Mouse (Mus musculus): ENCODE measurements around the gene Hnrnpm. TPM values are rescaled to one million over a fixed set of nuclear protein-coding genes. Genes with fewer than 3 reads are reported as not detected.

The Hnrnpm gene
- polyA plus RNA-seq, 1 experiment, result 220 TPM

- H3K4me3 ChIP-seq (ENCODE audit: control insufficient read depth, insufficient read depth, low read length), result no peak overlapping the region
- DNase-seq, result no peak
- peaks cover 13% of the 10 kb centered on the region; the same call in 1 of the 2 replicates for H3K4me1 ChIP-seq (replicated peaks; ENCODE audit: control insufficient read depth, insufficient read depth, low read length)
- TF ChIP-seq CTCF (IDR thresholded peaks at IDR 0.05; ENCODE audit: borderline replicate concordance, control insufficient read depth, extremely low read depth, insufficient read depth, low read length, poor library complexity) (no peak), POLR2A (IDR thresholded peaks at IDR 0.05; ENCODE audit: control insufficient read depth, extremely low read depth, insufficient read depth, low read length, poor library complexity) (no peak)
- WGBS, result 98% methylated on average over 8 of the region's 8 CpGs
- H3K27me3 ChIP-seq (ENCODE audit: control insufficient read depth, insufficient read depth, low read length), result no peaks in the 10 kb centered on the region
- no peak overlapping the region for H3K27ac ChIP-seq (ENCODE audit: control insufficient read depth, insufficient read depth, low read length)
- H3K36me3 ChIP-seq (ENCODE audit: control insufficient read depth, insufficient read depth, low read length), result peaks cover 62% of the 10 kb centered on the region
Measured at GRCm38 (mm10) chr17:33645073-33645472, 41.6 kb downstream of the Hnrnpm start.

- H3K4me1 ChIP-seq (replicated peaks; ENCODE audit: control insufficient read depth, insufficient read depth, low read length), result peaks cover 18% of the 10 kb centered on the region; the same call in 1 of the 2 replicates
- H3K27ac ChIP-seq (ENCODE audit: control insufficient read depth, insufficient read depth, low read length), result no peak overlapping the region
- no peak overlapping the region for H3K4me3 ChIP-seq (ENCODE audit: control insufficient read depth, insufficient read depth, low read length)
- peaks cover 52% of the 10 kb centered on the region for H3K36me3 ChIP-seq (ENCODE audit: control insufficient read depth, insufficient read depth, low read length)
- no peak for TF ChIP-seq POLR2A (IDR thresholded peaks at IDR 0.05; ENCODE audit: control insufficient read depth, extremely low read depth, insufficient read depth, low read length, poor library complexity)
- TF ChIP-seq CTCF (IDR thresholded peaks at IDR 0.05; ENCODE audit: borderline replicate concordance, control insufficient read depth, extremely low read depth, insufficient read depth, low read length, poor library complexity), result no peak
- no peaks in the 10 kb centered on the region for H3K27me3 ChIP-seq (ENCODE audit: control insufficient read depth, insufficient read depth, low read length)
- no peak for DNase-seq
- WGBS, result 97% methylated on average over 4 of the region's 4 CpGs
Measured at GRCm38 (mm10) chr17:33644068-33644467, 42.6 kb downstream of the Hnrnpm start.

DNA sequence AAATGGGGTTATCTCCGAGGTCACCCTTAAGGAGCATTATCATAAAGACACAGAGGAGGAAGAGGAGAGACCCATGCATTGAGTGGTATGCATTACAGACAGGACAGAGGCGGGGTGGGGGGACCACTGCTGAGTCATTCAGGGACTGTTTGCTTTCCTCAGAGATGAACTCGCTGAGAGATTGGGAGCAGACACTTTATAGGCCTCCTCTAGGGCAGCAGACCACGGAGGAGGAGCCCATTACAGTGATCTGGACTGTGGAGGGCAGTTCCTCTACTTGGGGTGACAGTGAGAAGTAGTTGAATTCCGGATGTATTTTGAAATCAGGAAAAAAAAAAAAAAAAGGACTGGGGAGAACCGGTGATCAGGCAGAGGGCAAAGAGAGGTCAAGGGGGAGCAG lies 46.9 kb downstream of the Hnrnpm start:
- Histone ChIP-seq H3K4me1 (replicated peaks; ENCODE audit: control insufficient read depth, insufficient read depth, low read length) (peaks cover 25% of the 10 kb centered on the region), H3K4me3 (ENCODE audit: control insufficient read depth, insufficient read depth, low read length) (no peak overlapping the region), H3K36me3 (ENCODE audit: control insufficient read depth, insufficient read depth, low read length) (peaks cover 12% of the 10 kb centered on the region), H3K27me3 (ENCODE audit: control insufficient read depth, insufficient read depth, low read length) (no peaks in the 10 kb centered on the region), H3K27ac (ENCODE audit: control insufficient read depth, insufficient read depth, low read length) (no peak overlapping the region)
- TF ChIP-seq POLR2A (IDR thresholded peaks at IDR 0.05; ENCODE audit: control insufficient read depth, extremely low read depth, insufficient read depth, low read length, poor library complexity), result no peak
- TF ChIP-seq CTCF (IDR thresholded peaks at IDR 0.05; ENCODE audit: borderline replicate concordance, control insufficient read depth, extremely low read depth, insufficient read depth, low read length, poor library complexity), result no peak
- no peak for DNase-seq
- WGBS, result 49% methylated on average over 6 of the region's 6 CpGs

- 38% methylated on average over 4 of the region's 4 CpGs for WGBS
- no peak for DNase-seq
- H3K4me1 ChIP-seq (replicated peaks; ENCODE audit: control insufficient read depth, insufficient read depth, low read length), result peaks cover 25% of the 10 kb centered on the region
- H3K36me3 ChIP-seq (ENCODE audit: control insufficient read depth, insufficient read depth, low read length), result no peaks in the 10 kb centered on the region
- TF ChIP-seq CTCF (IDR thresholded peaks at IDR 0.05; ENCODE audit: borderline replicate concordance, control insufficient read depth, extremely low read depth, insufficient read depth, low read length, poor library complexity) (no peak), POLR2A (IDR thresholded peaks at IDR 0.05; ENCODE audit: control insufficient read depth, extremely low read depth, insufficient read depth, low read length, poor library complexity) (no peak)
- H3K27me3 ChIP-seq (ENCODE audit: control insufficient read depth, insufficient read depth, low read length), result no peaks in the 10 kb centered on the region
- no peak within 1 kb of the TSS for H3K4me3 ChIP-seq (ENCODE audit: control insufficient read depth, insufficient read depth, low read length)
- H3K27ac ChIP-seq (ENCODE audit: control insufficient read depth, insufficient read depth, low read length), result no peak within 1 kb of the TSS
Measured at GRCm38 (mm10) chr17:33637516-33638276, 49.0 kb downstream of the Hnrnpm start, which contains the start of gene Pram1. Gene Pram1, plus strand, starts transcription at chr17:33638056.

- H3K4me3 ChIP-seq (ENCODE audit: control insufficient read depth, insufficient read depth, low read length), result no peak overlapping the region
- 95% methylated on average over 2 of the region's 2 CpGs for WGBS
- no peaks in the 10 kb centered on the region for H3K27me3 ChIP-seq (ENCODE audit: control insufficient read depth, insufficient read depth, low read length)
- peaks cover 25% of the 10 kb centered on the region for H3K4me1 ChIP-seq (replicated peaks; ENCODE audit: control insufficient read depth, insufficient read depth, low read length)
- DNase-seq, result no peak
- no peaks in the 10 kb centered on the region for H3K36me3 ChIP-seq (ENCODE audit: control insufficient read depth, insufficient read depth, low read length)
- no peak overlapping the region for H3K27ac ChIP-seq (ENCODE audit: control insufficient read depth, insufficient read depth, low read length)
- TF ChIP-seq POLR2A (IDR thresholded peaks at IDR 0.05; ENCODE audit: control insufficient read depth, extremely low read depth, insufficient read depth, low read length, poor library complexity), result no peak
- TF ChIP-seq CTCF (IDR thresholded peaks at IDR 0.05; ENCODE audit: borderline replicate concordance, control insufficient read depth, extremely low read depth, insufficient read depth, low read length, poor library complexity), result no peak
Measured at GRCm38 (mm10) chr17:33637038-33637437, 49.6 kb downstream of the Hnrnpm start.

DNA sequence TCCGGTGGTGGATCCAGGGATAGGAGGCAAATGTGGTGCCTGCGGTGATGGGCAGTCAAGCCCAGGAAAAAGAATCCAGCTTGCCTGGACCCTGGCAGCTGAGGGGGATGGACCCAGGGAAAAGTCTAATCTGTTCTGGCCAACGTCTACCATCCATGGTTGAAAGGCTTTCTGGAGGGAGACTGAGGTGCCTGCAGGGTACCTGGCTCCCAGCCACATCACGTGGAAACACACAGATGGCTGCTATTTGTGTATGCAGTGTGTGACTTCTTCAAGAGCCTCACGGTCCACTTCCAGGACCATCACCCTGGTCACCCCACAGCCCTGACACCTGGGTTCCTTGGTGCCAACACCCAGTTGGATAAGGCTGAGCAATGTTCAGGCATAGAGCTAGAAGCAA lies 54.9 kb downstream of the Hnrnpm start:
- Histone ChIP-seq H3K27me3 (ENCODE audit: control insufficient read depth, insufficient read depth, low read length) (no peaks in the 10 kb centered on the region), H3K36me3 (ENCODE audit: control insufficient read depth, insufficient read depth, low read length) (peaks cover 6% of the 10 kb centered on the region; the same call in 1 of the 2 replicates), H3K4me1 (replicated peaks; ENCODE audit: control insufficient read depth, insufficient read depth, low read length) (peaks cover 9% of the 10 kb centered on the region), H3K4me3 (ENCODE audit: control insufficient read depth, insufficient read depth, low read length) (no peak overlapping the region), H3K27ac (ENCODE audit: control insufficient read depth, insufficient read depth, low read length) (no peak overlapping the region)
- 95% methylated on average over 5 of the region's 5 CpGs for WGBS
- no peak for TF ChIP-seq POLR2A (IDR thresholded peaks at IDR 0.05; ENCODE audit: control insufficient read depth, extremely low read depth, insufficient read depth, low read length, poor library complexity)
- no peak for TF ChIP-seq CTCF (IDR thresholded peaks at IDR 0.05; ENCODE audit: borderline replicate concordance, control insufficient read depth, extremely low read depth, insufficient read depth, low read length, poor library complexity)
- no peak for DNase-seq

Data from thymus, adult 2 months (tissue).